Mouse (Mus musculus): ENCODE results near the gene Ssmem1. TPM values are rescaled to one million over a fixed set of nuclear protein-coding genes. Genes with fewer than 3 reads are reported as not detected.

Ssmem1 gene
- polyA plus RNA-seq (2015; fragmentation: Nextera tagmentation; extraction: Ambion mirVana): 0.19 TPM in 1 of 2 replicates, not detected in the other

GRCm38 (mm10) chr6:30509265-30510239, at the start of gene Ssmem1, which contains the start of gene Tmem209:
Ssmem1 (plus strand) TSS chr6:30509849.
Tmem209 (minus strand) TSS chr6:30509783.
- Histone ChIP-seq H3K36me3 (ENCODE audit: control insufficient read depth, insufficient read depth, low read length) (peaks cover 14% of the 10 kb centered on the region), H3K4me3 (ENCODE audit: low read length) (peak within 1 kb of the TSS; percentile 72), H3K27me3 (ENCODE audit: control insufficient read depth, insufficient read depth, low read depth, low read length) (no peaks in the 10 kb centered on the region), H3K9me3 (ENCODE audit: control insufficient read depth, low read length) (no peaks in the 10 kb centered on the region), H3K27ac (ENCODE audit: low read length) (peak within 1 kb of the TSS; percentile 99), H3K4me1 (replicated peaks; ENCODE audit: control insufficient read depth, insufficient read depth, low read length) (peaks cover 14% of the 10 kb centered on the region), H3K9ac (ENCODE audit: low read length) (peak within 1 kb of the TSS; percentile 88), H3K4me2 (ENCODE audit: low read depth, low read length) (peak within 1 kb of the TSS; percentile 80)
- WGBS: under 1% methylated on average over 37 of the region's 37 CpGs
- peak; percentile 99 for ATAC-seq (ENCODE audit: low read depth)

- H3K36me3 ChIP-seq (ENCODE audit: control insufficient read depth, insufficient read depth, low read length): no peaks in the 10 kb centered on the region
- H3K4me2 ChIP-seq (ENCODE audit: low read depth, low read length): peak overlapping the region; percentile 81
- 18% methylated on average over 18 of the region's 19 CpGs for WGBS
- H3K27ac ChIP-seq (ENCODE audit: low read length): peak overlapping the region; percentile 90
- peak; percentile 89 for ATAC-seq (ENCODE audit: low read depth)
- peak overlapping the region; percentile 75 for H3K9ac ChIP-seq (ENCODE audit: low read length)
- no peaks in the 10 kb centered on the region for H3K9me3 ChIP-seq (ENCODE audit: control insufficient read depth, low read length)
- H3K4me1 ChIP-seq (replicated peaks; ENCODE audit: control insufficient read depth, insufficient read depth, low read length): peaks cover 34% of the 10 kb centered on the region
- H3K27me3 ChIP-seq (ENCODE audit: control insufficient read depth, insufficient read depth, low read depth, low read length): no peaks in the 10 kb centered on the region
- no peak overlapping the region for H3K4me3 ChIP-seq (ENCODE audit: low read length)
Measured at GRCm38 (mm10) chr6:30460750-30461446, 48.8 kb upstream of the Ssmem1 start.

- ATAC-seq (ENCODE audit: low read depth): no peak
Measured at GRCm38 (mm10) chr6:30461755-30462344, 47.8 kb upstream of the Ssmem1 start.

GRCm38 (mm10) chr6:30462822-30463221, 46.8 kb upstream of the Ssmem1 start:
- Histone ChIP-seq H3K36me3 (ENCODE audit: control insufficient read depth, insufficient read depth, low read length) (no peaks in the 10 kb centered on the region), H3K9ac (ENCODE audit: low read length) (no peak overlapping the region), H3K27me3 (ENCODE audit: control insufficient read depth, insufficient read depth, low read depth, low read length) (no peaks in the 10 kb centered on the region), H3K4me2 (ENCODE audit: low read depth, low read length) (no peak overlapping the region), H3K27ac (ENCODE audit: low read length) (peak overlapping the region; percentile 58), H3K4me1 (replicated peaks; ENCODE audit: control insufficient read depth, insufficient read depth, low read length) (peaks cover 34% of the 10 kb centered on the region), H3K9me3 (ENCODE audit: control insufficient read depth, low read length) (no peaks in the 10 kb centered on the region), H3K4me3 (ENCODE audit: low read length) (no peak overlapping the region)
- ATAC-seq (ENCODE audit: low read depth): no peak
- 16% methylated on average over 7 of the region's 7 CpGs for WGBS

More at GRCm38 (mm10) chr6:30461755-30462344, 47.8 kb upstream of the Ssmem1 start:
- Histone ChIP-seq H3K36me3 (ENCODE audit: control insufficient read depth, insufficient read depth, low read length) (no peaks in the 10 kb centered on the region), H3K9me3 (ENCODE audit: control insufficient read depth, low read length) (no peaks in the 10 kb centered on the region), H3K4me2 (ENCODE audit: low read depth, low read length) (peak overlapping the region; percentile 81; the same call in 1 of the 2 replicates), H3K4me3 (ENCODE audit: low read length) (no peak overlapping the region), H3K9ac (ENCODE audit: low read length) (no peak overlapping the region; the same call in 1 of the 2 replicates), H3K4me1 (replicated peaks; ENCODE audit: control insufficient read depth, insufficient read depth, low read length) (peaks cover 34% of the 10 kb centered on the region), H3K27ac (ENCODE audit: low read length) (peak overlapping the region; percentile 90), H3K27me3 (ENCODE audit: control insufficient read depth, insufficient read depth, low read depth, low read length) (no peaks in the 10 kb centered on the region)
- 84% methylated on average over 12 of the region's 13 CpGs for WGBS

GRCm38 (mm10) chr6:30465586-30465985, 44.1 kb upstream of the Ssmem1 start:
- Histone ChIP-seq H3K9ac (ENCODE audit: low read length) (no peak overlapping the region), H3K27me3 (ENCODE audit: control insufficient read depth, insufficient read depth, low read depth, low read length) (no peaks in the 10 kb centered on the region), H3K4me3 (ENCODE audit: low read length) (no peak overlapping the region), H3K27ac (ENCODE audit: low read length) (no peak overlapping the region), H3K4me2 (ENCODE audit: low read depth, low read length) (no peak overlapping the region), H3K36me3 (ENCODE audit: control insufficient read depth, insufficient read depth, low read length) (no peaks in the 10 kb centered on the region), H3K4me1 (replicated peaks; ENCODE audit: control insufficient read depth, insufficient read depth, low read length) (peaks cover 20% of the 10 kb centered on the region), H3K9me3 (ENCODE audit: control insufficient read depth, low read length) (no peaks in the 10 kb centered on the region)
- WGBS: 71% methylated on average over 11 of the region's 11 CpGs
- no peak for ATAC-seq (ENCODE audit: low read depth)

- Histone ChIP-seq H3K4me2 (ENCODE audit: low read depth, low read length) (no peak overlapping the region), H3K36me3 (ENCODE audit: control insufficient read depth, insufficient read depth, low read length) (no peaks in the 10 kb centered on the region), H3K27ac (ENCODE audit: low read length) (no peak overlapping the region), H3K27me3 (ENCODE audit: control insufficient read depth, insufficient read depth, low read depth, low read length) (no peaks in the 10 kb centered on the region), H3K9me3 (ENCODE audit: control insufficient read depth, low read length) (no peaks in the 10 kb centered on the region), H3K4me1 (replicated peaks; ENCODE audit: control insufficient read depth, insufficient read depth, low read length) (no peaks in the 10 kb centered on the region; the same call in 1 of the 2 replicates), H3K9ac (ENCODE audit: low read length) (no peak overlapping the region), H3K4me3 (ENCODE audit: low read length) (no peak overlapping the region)
- no peak for ATAC-seq (ENCODE audit: low read depth)
- WGBS: 68% methylated on average over 1 of the region's 1 CpGs
Measured at GRCm38 (mm10) chr6:30468058-30468457, 41.6 kb upstream of the Ssmem1 start.

- H3K27ac ChIP-seq (ENCODE audit: low read length): no peak overlapping the region
- H3K9me3 ChIP-seq (ENCODE audit: control insufficient read depth, low read length): no peaks in the 10 kb centered on the region
- no peak overlapping the region for H3K4me3 ChIP-seq (ENCODE audit: low read length)
- no peaks in the 10 kb centered on the region for H3K4me1 ChIP-seq (replicated peaks; ENCODE audit: control insufficient read depth, insufficient read depth, low read length)
- no peaks in the 10 kb centered on the region for H3K36me3 ChIP-seq (ENCODE audit: control insufficient read depth, insufficient read depth, low read length)
- H3K27me3 ChIP-seq (ENCODE audit: control insufficient read depth, insufficient read depth, low read depth, low read length): no peaks in the 10 kb centered on the region
- H3K4me2 ChIP-seq (ENCODE audit: low read depth, low read length): no peak overlapping the region
- H3K9ac ChIP-seq (ENCODE audit: low read length): peak overlapping the region; percentile 16; the same call in 1 of the 2 replicates
- ATAC-seq (ENCODE audit: low read depth): peak; percentile 71
- 47% methylated on average over 12 of the region's 12 CpGs for WGBS
Measured at GRCm38 (mm10) chr6:30468684-30469083, 41.0 kb upstream of the Ssmem1 start.

GRCm38 (mm10) chr6:30469370-30469769, 40.3 kb upstream of the Ssmem1 start:
- no peak overlapping the region for H3K4me2 ChIP-seq (ENCODE audit: low read depth, low read length)
- no peaks in the 10 kb centered on the region for H3K36me3 ChIP-seq (ENCODE audit: control insufficient read depth, insufficient read depth, low read length)
- H3K9me3 ChIP-seq (ENCODE audit: control insufficient read depth, low read length): no peaks in the 10 kb centered on the region
- no peak overlapping the region for H3K9ac ChIP-seq (ENCODE audit: low read length)
- H3K27me3 ChIP-seq (ENCODE audit: control insufficient read depth, insufficient read depth, low read depth, low read length): no peaks in the 10 kb centered on the region
- no peak for ATAC-seq (ENCODE audit: low read depth)
- no peaks in the 10 kb centered on the region for H3K4me1 ChIP-seq (replicated peaks; ENCODE audit: control insufficient read depth, insufficient read depth, low read length)
- no peak overlapping the region for H3K27ac ChIP-seq (ENCODE audit: low read length)
- 81% methylated on average over 12 of the region's 12 CpGs for WGBS
- H3K4me3 ChIP-seq (ENCODE audit: low read length): no peak overlapping the region
